Mouse (Mus musculus): ENCODE measurements at regions not wholly inside any gene's neighbourhood (a gene's known extent, or its start where the extent isn't known, plus 50 kb on each side); places are given as distances from the start of the nearest gene placed in this dataset.
A peak's percentile ranks its signal among the peaks of the same experiment; 100 is the strongest.
"Not testable (repeated sequence)": the region's sequence is repeated elsewhere in the genome, so short reads cannot be mapped to it uniquely, and the experiment has no call there.

- no peak overlapping the region for H3K27ac ChIP-seq (ENCODE audit: low read depth, low read length)
- H3K36me3 ChIP-seq (ENCODE audit: control insufficient read depth, insufficient read depth, low read length): no peaks in the 10 kb centered on the region
- H3K9ac ChIP-seq (replicated peaks; ENCODE audit: low read depth, low read length): no peak overlapping the region
- H3K27me3 ChIP-seq (ENCODE audit: control insufficient read depth, insufficient read depth, low read length): no peaks in the 10 kb centered on the region
- H3K4me3 ChIP-seq (ENCODE audit: low read depth, low read length): no peak overlapping the region
- WGBS: 9% methylated on average over 1 of the region's 1 CpGs
- no peaks in the 10 kb centered on the region for H3K9me3 ChIP-seq (ENCODE audit: control insufficient read depth, low read length)
- H3K4me2 ChIP-seq (ENCODE audit: low read depth, low read length): no peak overlapping the region
- H3K4me1 ChIP-seq (ENCODE audit: control insufficient read depth, insufficient read depth, low read length): no peaks in the 10 kb centered on the region
- peak; percentile 83; the same call in 1 of the 2 replicates for ATAC-seq (ENCODE audit: low read depth)
Observed at GRCm38 (mm10) chr3:91263540-91263939, 172.9 kb upstream of the 9130204L05Rik start.

GRCm38 (mm10) chr3:91254926-91255325 is 164.3 kb upstream of the 9130204L05Rik start:
- H3K4me1 ChIP-seq (ENCODE audit: control insufficient read depth, insufficient read depth, low read length); ATAC-seq (ENCODE audit: low read depth); H3K27ac ChIP-seq (ENCODE audit: low read depth, low read length); H3K9ac ChIP-seq (replicated peaks; ENCODE audit: low read depth, low read length); H3K36me3 ChIP-seq (ENCODE audit: control insufficient read depth, insufficient read depth, low read length); H3K4me2 ChIP-seq (ENCODE audit: low read depth, low read length); H3K27me3 ChIP-seq (ENCODE audit: control insufficient read depth, insufficient read depth, low read length); H3K9me3 ChIP-seq (ENCODE audit: control insufficient read depth, low read length); H3K4me3 ChIP-seq (ENCODE audit: low read depth, low read length): not testable (repeated sequence)
- 79% methylated on average over 2 of the region's 2 CpGs for WGBS

GRCm38 (mm10) chr3:91223157-91223556 is 132.6 kb upstream of the 9130204L05Rik start:
- Histone ChIP-seq H3K9ac (replicated peaks; ENCODE audit: low read depth, low read length) (no peak overlapping the region), H3K36me3 (ENCODE audit: control insufficient read depth, insufficient read depth, low read length) (no peaks in the 10 kb centered on the region), H3K27me3 (ENCODE audit: control insufficient read depth, insufficient read depth, low read length) (no peaks in the 10 kb centered on the region), H3K9me3 (ENCODE audit: control insufficient read depth, low read length) (no peaks in the 10 kb centered on the region), H3K4me3 (ENCODE audit: low read depth, low read length) (no peak overlapping the region), H3K4me2 (ENCODE audit: low read depth, low read length) (no peak overlapping the region), H3K27ac (ENCODE audit: low read depth, low read length) (no peak overlapping the region), H3K4me1 (ENCODE audit: control insufficient read depth, insufficient read depth, low read length) (no peaks in the 10 kb centered on the region)
- ATAC-seq (ENCODE audit: low read depth): no peak
- WGBS: 60% methylated on average over 3 of the region's 3 CpGs

- ATAC-seq (ENCODE audit: low read depth): no peak
- Histone ChIP-seq H3K4me3 (ENCODE audit: low read depth, low read length) (no peak overlapping the region), H3K4me1 (ENCODE audit: control insufficient read depth, insufficient read depth, low read length) (no peaks in the 10 kb centered on the region), H3K4me2 (ENCODE audit: low read depth, low read length) (no peak overlapping the region), H3K9ac (replicated peaks; ENCODE audit: low read depth, low read length) (no peak overlapping the region), H3K36me3 (ENCODE audit: control insufficient read depth, insufficient read depth, low read length) (no peaks in the 10 kb centered on the region), H3K9me3 (ENCODE audit: control insufficient read depth, low read length) (0 out of 2 replicates have a peak, but pooled peaks cover 3% of the 10 kb centered on the region), H3K27ac (ENCODE audit: low read depth, low read length) (no peak overlapping the region), H3K27me3 (ENCODE audit: control insufficient read depth, insufficient read depth, low read length) (no peaks in the 10 kb centered on the region)
- WGBS: 88% methylated on average over 16 of the region's 16 CpGs
Observed at GRCm38 (mm10) chr3:91213280-91213679, 122.7 kb upstream of the 9130204L05Rik start.
